Mouse (Mus musculus) forebrain, embryonic 13.5 days (tissue): ENCODE data around the gene Fam178b. TPM values are rescaled to one million over a fixed set of nuclear protein-coding genes. Genes with fewer than 3 reads are reported as not detected.

Source experiments
- ATAC-seq: fragments of 200-750 bp; cut with Nextera tagmentation; 2 replicates; pipeline ENCODE4 v1.8.0; 2017
- H3K27ac ChIP-seq: fragments of 300-500 bp; sonication (generic); 2 replicates; pipeline ENCODE4 v1.5.1; 2015; ENCODE audit warnings: inconsistent platforms, mild to moderate bottlenecking, moderate library complexity
- H3K27me3 ChIP-seq: fragments of 300-500 bp; sonication (generic); 2 replicates; pipeline ENCODE4 v1.6.1; 2015; ENCODE audit warnings: mild to moderate bottlenecking, inconsistent platforms
- H3K36me3 ChIP-seq: fragments of 300-500 bp; sonication (generic); 2 replicates; pipeline ENCODE4 v1.6.1; 2015; ENCODE audit warnings: mild to moderate bottlenecking, inconsistent platforms; ENCODE audit not compliant: poor library complexity, severe bottlenecking
- H3K4me1 ChIP-seq: fragments of 300-500 bp; sonication (generic); 2 replicates; pipeline ENCODE4 v1.6.1; 2015; ENCODE audit warnings: inconsistent platforms
- H3K4me2 ChIP-seq: fragments of 300-500 bp; sonication (generic); 2 replicates; pipeline ENCODE4 v1.6.1; 2015; ENCODE audit warnings: inconsistent platforms, mild to moderate bottlenecking, moderate library complexity
- H3K4me3 ChIP-seq: fragments of 300-500 bp; sonication (generic); 2 replicates; pipeline ENCODE4 v1.5.1; 2015; ENCODE audit warnings: mild to moderate bottlenecking, inconsistent platforms
- H3K9ac ChIP-seq: fragments of 300-500 bp; sonication (generic); 2 replicates; pipeline ENCODE4 v1.6.1; 2015; ENCODE audit warnings: mild to moderate bottlenecking, inconsistent platforms
- H3K9me3 ChIP-seq: fragments of 300-500 bp; sonication (generic); replicated peaks from 2 replicates; pipeline ENCODE4 v1.6.1; 2016; ENCODE audit warnings: inconsistent platforms
- WGBS: fragments of 180-500 bp; shearing (Covaris S2); methylation state at CpG from one replicate; pipeline ENCODE4 v1.1.7; 2015; 5-methylcytosine and 5-hydroxymethylcytosine counted together
- polyA plus RNA-seq: library from polyadenylated mRNA; unstranded; fragments of >200 nt; fragmentation: Nextera tagmentation; extraction: Ambion mirVana; gene quantifications from 2 replicates; pipeline ENCODE4 v1.2.1, GENCODE M21; 2015

Gene Fam178b
- polyA plus RNA-seq, 1 experiment from 2014 or later = 0.34 TPM

DNA sequence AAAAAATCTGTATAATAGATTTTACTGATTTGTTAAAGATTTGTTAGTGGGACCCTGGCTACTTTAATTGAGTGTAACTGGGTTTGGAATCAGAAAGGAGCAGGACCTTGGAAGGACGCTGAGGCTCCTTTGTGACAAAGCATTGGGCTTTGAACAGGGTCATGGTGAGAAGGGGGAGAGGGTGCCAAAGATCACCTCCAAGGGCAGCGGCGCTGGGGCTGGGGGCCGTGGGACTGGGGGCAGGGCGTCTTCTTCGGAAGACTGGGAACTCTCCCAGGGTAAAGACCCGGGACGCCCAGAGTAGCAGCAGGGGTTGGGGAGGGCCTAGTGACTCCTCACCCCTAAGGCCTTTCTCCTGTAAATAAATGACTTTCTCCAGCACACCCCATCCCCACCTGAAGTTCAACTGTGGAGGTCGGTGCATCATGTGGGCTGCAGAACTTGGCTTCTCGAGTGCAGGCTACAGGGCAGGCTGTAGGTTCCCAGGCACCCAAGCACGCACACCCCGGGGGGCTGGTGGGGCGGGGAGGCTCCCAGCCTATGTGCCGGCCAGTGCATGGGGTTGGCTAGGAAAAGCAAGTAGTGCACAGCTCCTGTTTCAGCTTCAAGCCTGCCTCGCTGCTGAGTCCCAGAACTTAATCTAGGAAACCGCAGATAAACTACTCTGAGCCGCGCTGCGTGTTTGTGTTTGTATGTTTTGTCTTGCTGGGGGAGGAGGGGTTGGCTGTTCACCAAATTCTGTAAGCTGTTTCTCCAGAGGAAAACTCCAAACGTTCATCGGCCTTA lies 115.0 kb downstream of the Fam178b start:
- 48% methylated on average over 21 of the region's 21 CpGs for whole genome bisulfite sequencing
- Histone ChIP-seq H3K27ac (no peak overlapping the region; the same call in 1 of the 2 replicates), H3K9me3 (no peaks in the 10 kb centered on the region), H3K4me3 (no peak overlapping the region), H3K4me2 (no peak overlapping the region), H3K27me3 (peaks cover 6% of the 10 kb centered on the region; the same call in 1 of the 2 replicates), H3K9ac (no peak overlapping the region; the same call in 1 of the 2 replicates), H3K36me3 (no peaks in the 10 kb centered on the region), H3K4me1 (no peaks in the 10 kb centered on the region; the same call in 1 of the 2 replicates)
- ATAC-seq = no peak

DNA sequence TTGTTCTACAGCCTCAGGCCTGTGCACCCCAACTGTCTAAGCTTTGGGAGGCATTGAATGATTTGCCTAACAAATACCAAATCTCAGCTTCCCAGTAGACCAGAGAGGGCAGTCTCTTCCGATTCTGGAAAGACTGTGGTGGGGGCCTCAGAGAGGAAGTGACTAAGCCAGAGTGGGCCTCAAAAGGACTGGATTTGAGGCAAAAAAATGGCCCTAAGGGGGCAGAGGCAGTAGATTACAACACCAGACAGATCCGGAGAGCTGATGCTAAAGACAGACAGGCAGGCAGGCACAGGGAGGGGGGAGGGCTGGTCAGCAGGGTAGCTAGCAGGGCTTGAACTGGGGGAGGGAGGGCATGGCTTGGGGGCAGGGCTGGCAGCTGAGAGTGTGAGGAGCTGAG lies 116.6 kb downstream of the Fam178b start:
- peaks cover 12% of the 10 kb centered on the region; the same call in 1 of the 2 replicates for H3K27me3 ChIP-seq
- no peak overlapping the region for H3K4me2 ChIP-seq
- H3K36me3 ChIP-seq = no peaks in the 10 kb centered on the region
- WGBS = 10% methylated on average over 2 of the region's 2 CpGs
- H3K4me3 ChIP-seq = no peak overlapping the region
- H3K27ac ChIP-seq = no peak overlapping the region
- ATAC-seq = no peak
- no peak overlapping the region for H3K9ac ChIP-seq
- no peaks in the 10 kb centered on the region; the same call in 1 of the 2 replicates for H3K4me1 ChIP-seq
- H3K9me3 ChIP-seq = no peaks in the 10 kb centered on the region

DNA sequence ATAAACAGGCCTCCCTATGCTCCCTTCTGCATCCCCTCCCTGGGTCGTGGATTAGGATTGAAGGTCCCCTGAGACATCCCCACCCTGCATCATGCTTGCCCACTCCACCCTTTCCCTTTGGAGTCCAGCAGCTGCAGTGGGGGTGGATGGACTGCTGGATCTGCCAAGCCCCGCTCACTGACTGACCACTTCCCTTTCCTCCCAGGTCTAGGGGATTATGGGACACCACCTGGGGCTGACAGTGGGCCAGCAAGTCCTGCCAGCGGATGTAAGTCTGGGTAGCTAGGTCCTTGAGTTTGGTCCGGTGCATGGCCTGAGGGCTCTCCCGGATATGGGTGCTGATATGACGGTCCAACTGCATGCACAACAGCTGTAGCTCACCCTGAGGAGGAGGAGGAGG lies 118.9 kb downstream of the Fam178b start:
- Histone ChIP-seq H3K4me2 (no peak overlapping the region), H3K36me3 (no peaks in the 10 kb centered on the region), H3K4me1 (no peaks in the 10 kb centered on the region; the same call in 1 of the 2 replicates), H3K27me3 (peaks cover 25% of the 10 kb centered on the region), H3K9me3 (no peaks in the 10 kb centered on the region), H3K4me3 (no peak overlapping the region), H3K27ac (no peak overlapping the region), H3K9ac (no peak overlapping the region)
- ATAC-seq = no peak
- 85% methylated on average over 6 of the region's 6 CpGs for WGBS

DNA sequence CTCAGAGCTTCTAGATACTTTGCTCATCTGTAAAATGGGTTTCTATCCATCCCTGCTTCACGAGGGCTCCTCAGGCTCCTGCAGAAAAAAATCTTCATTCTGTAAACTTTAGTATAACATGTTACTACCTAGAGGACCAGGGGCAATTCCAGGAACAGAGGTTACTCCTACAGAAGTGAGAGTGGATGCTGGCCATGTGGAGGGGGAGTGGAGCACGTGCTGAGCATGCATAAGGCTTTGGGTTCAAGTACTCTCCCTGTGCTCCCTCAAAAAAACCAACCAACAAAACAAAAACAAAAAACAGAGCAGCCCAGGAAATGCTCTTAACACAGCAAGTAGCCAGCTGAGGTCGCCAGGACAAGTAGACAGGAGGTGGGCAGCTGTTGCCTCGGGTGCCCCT lies 119.4 kb downstream of the Fam178b start:
- H3K4me3 ChIP-seq = no peak overlapping the region
- no peak overlapping the region for H3K27ac ChIP-seq
- WGBS = 64% methylated on average over 4 of the region's 4 CpGs
- no peak overlapping the region for H3K9ac ChIP-seq
- peaks cover 4% of the 10 kb centered on the region for H3K4me1 ChIP-seq
- no peaks in the 10 kb centered on the region for H3K36me3 ChIP-seq
- H3K9me3 ChIP-seq = no peaks in the 10 kb centered on the region
- no peak overlapping the region for H3K4me2 ChIP-seq
- H3K27me3 ChIP-seq = peaks cover 29% of the 10 kb centered on the region
- ATAC-seq = no peak

DNA sequence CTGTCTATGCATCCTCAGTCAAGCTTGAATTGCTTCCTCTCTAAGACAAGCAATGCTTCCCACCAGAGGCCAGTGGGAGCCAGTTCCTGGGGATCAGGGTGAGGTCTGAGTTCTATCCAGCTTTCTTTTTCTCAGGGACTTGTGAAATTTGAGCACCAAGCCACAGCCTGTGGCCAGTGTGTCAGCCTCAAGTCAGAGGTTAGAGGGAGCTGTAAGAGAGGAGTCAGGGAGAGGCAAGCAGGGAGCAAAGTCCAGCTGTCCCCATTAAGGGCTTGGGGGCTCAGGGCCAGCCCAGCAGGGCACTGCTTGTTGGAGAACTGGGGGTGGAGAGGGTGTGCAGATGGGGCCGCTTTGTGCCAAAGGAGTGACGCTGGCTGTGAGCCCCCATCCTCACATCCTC lies 119.8 kb downstream of the Fam178b start:
- ATAC-seq = no peak
- 83% methylated on average over 2 of the region's 2 CpGs for WGBS
- Histone ChIP-seq H3K27me3 (peaks cover 29% of the 10 kb centered on the region), H3K4me3 (no peak overlapping the region), H3K4me2 (no peak overlapping the region), H3K36me3 (no peaks in the 10 kb centered on the region), H3K9me3 (no peaks in the 10 kb centered on the region), H3K4me1 (peaks cover 7% of the 10 kb centered on the region), H3K9ac (no peak overlapping the region), H3K27ac (no peak overlapping the region)

- no peak overlapping the region for H3K4me2 ChIP-seq
- H3K36me3 ChIP-seq = no peaks in the 10 kb centered on the region
- H3K9me3 ChIP-seq = no peaks in the 10 kb centered on the region
- H3K27ac ChIP-seq = no peak overlapping the region
- no peak for ATAC-seq
- peaks cover 7% of the 10 kb centered on the region for H3K4me1 ChIP-seq
- H3K27me3 ChIP-seq = peaks cover 29% of the 10 kb centered on the region
- WGBS = 66% methylated on average over 4 of the region's 4 CpGs
- no peak overlapping the region for H3K4me3 ChIP-seq
- no peak overlapping the region for H3K9ac ChIP-seq
These were observed 120.6 kb downstream of the Fam178b start for GRCm38 (mm10) chr1:36562388-36562787.

- Histone ChIP-seq H3K9ac (no peak overlapping the region), H3K27me3 (peaks cover 25% of the 10 kb centered on the region), H3K9me3 (no peaks in the 10 kb centered on the region), H3K4me3 (no peak overlapping the region), H3K4me2 (no peak overlapping the region), H3K36me3 (no peaks in the 10 kb centered on the region), H3K27ac (no peak overlapping the region), H3K4me1 (peaks cover 9% of the 10 kb centered on the region)
- WGBS = 70% methylated on average over 6 of the region's 6 CpGs
- ATAC-seq = no peak
These were observed 122.1 kb downstream of the Fam178b start for GRCm38 (mm10) chr1:36560903-36561302.

DNA sequence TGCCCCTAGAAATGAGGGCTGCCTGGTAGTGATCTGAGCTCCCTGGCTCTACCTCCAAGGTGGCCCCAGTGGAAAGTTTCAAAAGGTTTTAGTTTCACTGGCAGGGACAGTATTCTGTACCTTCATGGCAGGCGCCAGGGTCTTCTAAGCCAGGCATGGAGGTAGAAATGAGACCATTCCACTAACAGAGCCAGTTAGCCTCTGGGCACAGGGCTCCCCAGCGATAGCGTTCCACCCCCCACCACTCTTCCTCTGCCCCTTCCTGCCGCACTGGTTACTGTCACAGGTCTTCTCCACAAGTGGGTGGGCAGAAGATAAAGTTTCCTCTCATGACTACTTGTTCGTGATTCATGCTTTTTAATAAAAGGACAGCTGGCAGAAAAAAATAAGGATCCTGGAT lies 123.1 kb downstream of the Fam178b start:
- peaks cover 19% of the 10 kb centered on the region for H3K4me1 ChIP-seq
- 76% methylated on average over 5 of the region's 5 CpGs for WGBS

GRCm38 (mm10) chr1:36559256-36559655 lies 123.7 kb downstream of the Fam178b start:
- Histone ChIP-seq H3K27me3 (peaks cover 25% of the 10 kb centered on the region), H3K4me3 (no peak overlapping the region), H3K36me3 (peaks cover 12% of the 10 kb centered on the region), H3K9me3 (no peaks in the 10 kb centered on the region), H3K4me1 (peaks cover 25% of the 10 kb centered on the region), H3K9ac (no peak overlapping the region), H3K4me2 (peak overlapping the region; percentile 99), H3K27ac (no peak overlapping the region)
- 8% methylated on average over 4 of the region's 4 CpGs for WGBS
- no peak for ATAC-seq

More for the DNA sequence above, 123.1 kb downstream of the Fam178b start:
- no peaks in the 10 kb centered on the region for H3K9me3 ChIP-seq
- no peak overlapping the region for H3K27ac ChIP-seq
- no peak overlapping the region for H3K9ac ChIP-seq
- no peak overlapping the region for H3K4me2 ChIP-seq
- peaks cover 5% of the 10 kb centered on the region for H3K36me3 ChIP-seq
- ATAC-seq = no peak
- H3K4me3 ChIP-seq = no peak overlapping the region
- H3K27me3 ChIP-seq = peaks cover 25% of the 10 kb centered on the region

- Histone ChIP-seq H3K4me2 (peak within 1 kb of the TSS; percentile 99), H3K27ac (peak within 1 kb of the TSS; percentile 99), H3K4me3 (peak within 1 kb of the TSS; percentile 95), H3K4me1 (peaks cover 31% of the 10 kb centered on the region), H3K27me3 (peaks cover 25% of the 10 kb centered on the region), H3K9me3 (no peaks in the 10 kb centered on the region), H3K36me3 (peaks cover 21% of the 10 kb centered on the region), H3K9ac (peak within 1 kb of the TSS; percentile 99)
- ATAC-seq = peak; percentile 65
- under 1% methylated on average over 69 of the region's 69 CpGs for WGBS
These were observed 124.7 kb downstream of the Fam178b start, which contains the start of gene Sema4c for GRCm38 (mm10) chr1:36558031-36558993. Sema4c (minus strand) TSS chr1:36558349.

DNA sequence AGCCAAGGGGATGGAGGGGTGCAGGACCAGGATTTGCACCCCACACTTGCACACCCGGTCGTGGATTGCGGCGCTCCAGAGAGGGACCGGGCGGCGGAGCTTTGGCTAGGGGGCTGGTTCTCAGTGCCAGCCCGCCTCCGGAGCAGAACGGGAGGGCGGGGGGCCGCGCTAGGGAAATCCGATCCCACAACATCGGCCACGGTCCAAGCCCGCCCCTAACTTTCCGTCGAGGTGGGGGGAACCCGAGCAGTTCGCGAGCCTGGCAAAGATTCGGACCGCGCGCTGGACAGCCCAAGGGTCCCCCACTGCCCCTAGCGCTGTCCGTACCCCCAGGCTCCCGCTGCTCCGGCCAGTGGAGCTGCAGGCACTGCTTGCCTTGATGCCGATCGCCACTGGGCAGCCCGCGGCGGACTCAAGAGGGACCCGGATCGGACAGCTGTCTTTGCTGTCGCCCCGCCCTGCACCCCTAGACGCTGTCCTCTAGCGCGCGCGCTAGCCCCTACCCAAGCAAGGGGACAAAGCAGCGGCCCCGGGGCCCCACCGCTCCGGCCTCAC lies 125.4 kb downstream of the Fam178b start:
- peak; percentile 62 for ATAC-seq
- Histone ChIP-seq H3K4me1 (peaks cover 35% of the 10 kb centered on the region), H3K9ac (peak overlapping the region; percentile 99), H3K4me2 (peak overlapping the region; percentile 99), H3K27me3 (peaks cover 23% of the 10 kb centered on the region), H3K4me3 (peak overlapping the region; percentile 95), H3K9me3 (no peaks in the 10 kb centered on the region), H3K36me3 (peaks cover 29% of the 10 kb centered on the region), H3K27ac (peak overlapping the region; percentile 99)
- WGBS = 0% methylated on average over 48 of the region's 48 CpGs
